Mouse (Mus musculus): ENCODE measurements around the gene Arg2.
"Not testable (repeated sequence)": the region's sequence is repeated elsewhere in the genome, so short reads cannot be mapped to it uniquely, and the experiment has no call there.

Gene Arg2

DNA sequence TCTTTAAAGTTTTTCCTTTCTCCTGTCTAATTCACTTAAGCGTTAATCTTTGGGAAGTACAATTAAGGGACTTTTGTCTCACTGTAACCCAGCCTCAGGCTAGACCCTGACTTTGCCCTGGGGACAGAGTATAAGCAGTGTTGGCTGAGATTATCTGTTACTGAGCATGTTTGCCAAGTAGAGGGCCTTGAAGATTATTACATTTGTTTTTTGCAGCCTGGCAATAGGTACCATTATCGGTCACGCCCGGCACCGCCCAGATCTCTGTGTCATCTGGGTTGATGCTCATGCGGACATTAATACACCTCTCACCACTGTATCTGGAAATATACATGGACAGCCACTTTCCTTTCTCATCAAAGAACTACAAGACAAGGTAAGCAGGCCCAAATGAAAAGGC is 19.1 kb downstream of the Arg2 start:
- in situ Hi-C loops (cut with MboI; ENCODE audit: low pct_unique_long_range_greater_than_20kb in 1 of 2, low sequenced_read_pairs in 2 of 2, unreplicated experiment in 1 of 2) = no loop called here

DNA sequence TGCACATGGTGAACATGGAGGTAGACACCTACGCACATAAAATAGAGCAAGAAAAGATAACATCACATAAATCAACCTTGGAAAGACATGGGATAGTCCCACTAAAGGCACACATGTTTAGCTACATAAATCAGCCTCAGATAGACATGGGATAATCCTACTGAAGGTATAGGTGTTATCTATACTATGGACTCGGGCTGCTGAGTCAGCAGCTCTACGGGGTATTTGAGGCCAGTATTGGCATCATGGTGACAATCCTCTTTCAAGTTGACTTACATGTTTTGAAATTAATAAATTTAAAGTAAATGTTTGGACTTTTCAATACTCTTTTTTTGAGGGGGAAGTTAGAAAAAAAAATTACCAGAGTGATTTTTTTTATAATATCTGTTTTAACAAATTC is 32.3 kb downstream of the Arg2 start:
- in situ Hi-C loops (cut with MboI; ENCODE audit: low pct_unique_long_range_greater_than_20kb in 1 of 2, low sequenced_read_pairs in 2 of 2, unreplicated experiment in 1 of 2) = no loop called here

- in situ Hi-C loops (cut with MboI; ENCODE audit: low pct_unique_long_range_greater_than_20kb in 1 of 2, low sequenced_read_pairs in 2 of 2, unreplicated experiment in 1 of 2) = no loop called here
Measured at GRCm38 (mm10) chr12:79169173-79169572, 38.6 kb downstream of the Arg2 start.

GRCm38 (mm10) chr12:79170421-79170820 is 39.8 kb downstream of the Arg2 start:
- in situ Hi-C loops (cut with MboI; ENCODE audit: low pct_unique_long_range_greater_than_20kb in 1 of 2, low sequenced_read_pairs in 2 of 2, unreplicated experiment in 1 of 2) = no loop called here

GRCm38 (mm10) chr12:79171269-79171995 is 40.9 kb downstream of the Arg2 start:
- in situ Hi-C loops (cut with MboI; ENCODE audit: low pct_unique_long_range_greater_than_20kb in 1 of 2, low sequenced_read_pairs in 2 of 2, unreplicated experiment in 1 of 2) = no loop called here

DNA sequence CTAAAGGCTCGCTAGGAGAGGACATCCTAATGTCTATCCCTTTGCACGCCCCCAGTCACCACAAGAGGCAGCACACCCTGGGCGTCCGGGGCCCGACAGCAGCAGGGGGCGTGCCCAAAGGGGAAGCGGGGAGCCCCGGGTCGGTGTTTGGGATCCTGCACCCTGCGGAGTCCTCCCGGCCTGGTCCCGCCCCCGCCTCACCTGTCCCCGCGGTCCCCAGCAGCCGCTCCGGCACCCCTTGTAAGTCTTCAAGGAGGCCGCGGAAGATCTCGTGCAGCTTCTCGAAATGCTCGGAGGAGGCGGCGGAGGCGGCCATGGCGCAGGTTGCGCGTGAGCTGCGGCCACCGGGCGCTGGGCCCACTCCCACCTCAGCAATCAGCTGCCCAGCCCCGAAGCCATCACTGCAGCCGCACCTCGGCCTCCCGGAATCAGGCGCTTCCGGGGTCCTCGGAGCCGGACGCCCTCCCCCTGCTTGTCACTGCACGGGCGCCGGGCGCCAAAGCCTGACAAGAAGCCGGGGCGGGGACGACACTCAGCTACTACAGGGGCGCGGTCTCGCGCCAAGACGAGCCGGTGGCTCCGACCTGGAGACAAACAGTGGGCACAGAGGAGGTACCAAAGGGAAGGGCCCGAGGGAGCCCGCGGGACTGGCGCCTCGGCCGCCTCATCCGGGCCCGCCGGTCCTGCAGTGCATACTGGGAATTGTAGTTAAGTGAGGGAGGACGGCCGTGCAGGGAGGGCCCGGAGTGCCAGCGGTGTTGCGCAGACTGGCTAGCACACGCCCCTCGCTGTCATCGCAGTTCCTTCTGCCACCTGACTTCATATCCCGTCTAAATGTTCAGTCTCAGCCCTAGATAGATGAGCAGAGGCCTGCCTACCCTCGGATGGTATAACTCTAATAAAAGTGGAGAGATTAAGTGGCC is 41.7 kb downstream of the Arg2 start, which contains the start of gene Vti1b:
Gene Vti1b, minus strand, starts transcription at position 649 of the 923 bp plus-strand sequence.
- in situ Hi-C loops (cut with MboI; ENCODE audit: low pct_unique_long_range_greater_than_20kb in 1 of 2, low sequenced_read_pairs in 2 of 2, unreplicated experiment in 1 of 2) = no loop called here

GRCm38 (mm10) chr12:79173721-79174120 is 43.1 kb downstream of the Arg2 start:
- in situ Hi-C loops (cut with MboI; ENCODE audit: low pct_unique_long_range_greater_than_20kb in 1 of 2, low sequenced_read_pairs in 2 of 2, unreplicated experiment in 1 of 2) = no loop called here

DNA sequence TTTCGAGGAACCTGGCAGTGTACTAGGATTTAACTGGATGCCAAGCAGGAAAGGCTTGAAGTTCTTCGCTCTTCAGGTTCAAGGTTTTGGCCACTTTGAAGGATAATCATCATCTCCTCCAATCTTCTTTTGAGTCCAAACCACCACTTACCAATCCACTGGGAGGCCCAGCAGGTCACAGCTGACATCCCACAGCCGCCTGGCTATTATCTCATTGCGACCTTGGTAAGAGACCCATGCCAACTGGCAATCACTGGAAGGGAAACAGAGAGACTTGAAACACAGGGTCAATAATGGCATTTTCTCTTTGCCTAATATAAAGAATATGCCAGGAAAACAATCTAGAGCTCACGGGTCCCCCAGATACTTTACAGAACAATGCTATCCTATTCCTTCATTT is 45.4 kb downstream of the Arg2 start:
- in situ Hi-C loops (cut with MboI; ENCODE audit: low pct_unique_long_range_greater_than_20kb in 1 of 2, low sequenced_read_pairs in 2 of 2, unreplicated experiment in 1 of 2) = no loop called here

GRCm38 (mm10) chr12:79185160-79185559 is 54.6 kb downstream of the Arg2 start:
- in situ Hi-C loops (cut with MboI; ENCODE audit: low pct_unique_long_range_greater_than_20kb in 1 of 2, low sequenced_read_pairs in 2 of 2, unreplicated experiment in 1 of 2) = not testable (repeated sequence)

DNA sequence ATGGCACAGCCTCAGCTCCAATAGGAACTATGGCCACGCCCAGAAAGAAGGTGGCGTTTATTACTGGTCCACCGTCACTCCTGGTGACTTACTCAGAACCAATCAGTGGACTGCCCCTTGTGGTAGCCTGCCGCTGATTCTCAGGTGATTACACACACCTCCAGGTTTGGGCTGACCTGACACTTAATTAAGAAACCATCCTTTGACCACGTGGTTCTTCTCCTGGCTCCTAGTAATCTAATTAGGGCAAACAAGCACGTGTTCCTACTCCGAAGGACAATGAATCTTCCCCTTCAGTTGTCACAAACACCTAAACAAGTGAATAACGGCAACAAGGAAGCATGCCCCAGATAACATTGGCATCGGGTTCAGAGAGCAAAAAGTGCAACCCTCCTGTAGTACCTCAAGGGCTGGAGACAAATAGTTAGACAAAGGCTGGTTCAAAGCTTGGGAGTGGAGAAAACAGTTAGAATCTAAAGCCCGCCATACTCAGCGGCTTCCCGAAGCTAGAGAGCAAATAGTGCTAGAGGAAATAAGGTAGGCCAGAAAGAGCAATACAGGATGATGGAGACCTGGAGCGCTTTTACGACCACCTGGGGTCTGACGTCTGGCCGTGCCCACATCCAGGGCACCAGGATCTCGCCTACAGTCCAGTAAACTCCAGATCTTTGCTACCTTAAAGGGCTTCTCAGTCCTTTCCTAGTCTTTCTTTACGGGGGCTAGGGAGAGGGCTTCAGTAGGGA is 60.5 kb downstream of the Arg2 start:
- in situ Hi-C loops (cut with MboI; ENCODE audit: low pct_unique_long_range_greater_than_20kb in 1 of 2, low sequenced_read_pairs in 2 of 2, unreplicated experiment in 1 of 2) = no loop called here

- in situ Hi-C loops (cut with MboI; ENCODE audit: low pct_unique_long_range_greater_than_20kb in 1 of 2, low sequenced_read_pairs in 2 of 2, unreplicated experiment in 1 of 2) = no loop called here
Measured at GRCm38 (mm10) chr12:79191701-79192100, 61.1 kb downstream of the Arg2 start.

GRCm38 (mm10) chr12:79192193-79192592 is 61.6 kb downstream of the Arg2 start, which contains the start of gene Rdh11:
TSS of gene Rdh11 (minus strand) at chr12:79192293.
- in situ Hi-C loops (cut with MboI; ENCODE audit: low pct_unique_long_range_greater_than_20kb in 1 of 2, low sequenced_read_pairs in 2 of 2, unreplicated experiment in 1 of 2) = no loop called here

DNA sequence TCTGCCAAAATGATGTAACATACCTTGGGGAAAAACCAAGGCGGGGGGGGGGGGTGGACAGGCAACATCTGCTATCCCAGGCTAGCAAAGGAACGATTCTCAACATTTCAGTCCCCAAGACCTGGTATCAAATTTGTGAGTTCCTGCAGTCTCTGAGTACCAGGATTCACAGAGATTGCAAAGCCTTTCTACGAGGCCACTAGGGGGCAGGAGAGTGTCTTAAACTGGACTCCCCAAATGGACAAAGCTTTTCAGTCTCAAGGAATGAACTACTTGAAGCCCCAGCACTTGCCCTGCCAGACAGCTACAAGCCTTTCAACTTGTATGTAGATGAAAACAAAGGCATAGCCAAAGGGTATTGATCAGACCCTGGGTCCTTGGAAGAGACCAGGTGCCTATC is 62.9 kb downstream of the Arg2 start:
- in situ Hi-C loops (cut with MboI; ENCODE audit: low pct_unique_long_range_greater_than_20kb in 1 of 2, low sequenced_read_pairs in 2 of 2, unreplicated experiment in 1 of 2) = no loop called here

- in situ Hi-C loops (cut with MboI; ENCODE audit: low pct_unique_long_range_greater_than_20kb in 1 of 2, low sequenced_read_pairs in 2 of 2, unreplicated experiment in 1 of 2) = no loop called here
Measured at GRCm38 (mm10) chr12:79197105-79197504, 66.5 kb downstream of the Arg2 start.

- in situ Hi-C loops (cut with MboI; ENCODE audit: low pct_unique_long_range_greater_than_20kb in 1 of 2, low sequenced_read_pairs in 2 of 2, unreplicated experiment in 1 of 2) = no loop called here
Measured at GRCm38 (mm10) chr12:79201882-79202281, 71.3 kb downstream of the Arg2 start.

Data from mouse embryonic stem cell (cell line).